Mouse (Mus musculus) liver, embryonic 14.5 days (tissue): ENCODE measurements around the gene Plxnb2. TPM values are rescaled to one million over a fixed set of nuclear protein-coding genes. Genes with fewer than 3 reads are reported as not detected.

Experiments used
- ATAC-seq: fragments of 200-750 bp; cut with Nextera tagmentation; 2 replicates; pipeline ENCODE4 v1.8.0; 2017; ENCODE audit warnings: moderate number of reproducible peaks, mild to moderate bottlenecking, moderate library complexity; ENCODE audit not compliant: insufficient read depth
- DNase-seq, 3 experiments: peaks; one replicate each; pipeline ENCODE4 v3.0.0-alpha.2; 2012 to 2013; ENCODE audit warnings: low read depth in 3 of 3, low spot score in 3 of 3
- H3K27ac ChIP-seq: fragments of 300-500 bp; sonication (generic); 2 replicates; pipeline ENCODE4 v1.5.1; 2014; ENCODE audit warnings: moderate library complexity, mild to moderate bottlenecking, control low read depth, inconsistent platforms
- H3K27me3 ChIP-seq: fragments of 300-500 bp; sonication (generic); 2 replicates; pipeline ENCODE4 v1.6.1; 2014; ENCODE audit warnings: mild to moderate bottlenecking, low read length, moderate library complexity; ENCODE audit not compliant: control insufficient read depth, insufficient read depth
- H3K36me3 ChIP-seq: fragments of 300-500 bp; sonication (generic); replicated peaks from 2 replicates; pipeline ENCODE4 v1.6.1; 2014; ENCODE audit warnings: low read depth; ENCODE audit not compliant: control insufficient read depth, insufficient read depth
- H3K4me1 ChIP-seq, 2 experiments: fragments of 200-500 bp in 1 of 2; fragments of 300-500 bp in 1 of 2; sonication (generic) in 1 of 2; replicated peaks; 2 replicates each; pipeline ENCODE4 v1.6.1; 2012 to 2014; ENCODE audit warnings: antibody characterized with exemption in 1 of 2, inconsistent platforms in 1 of 2, low read length in 1 of 2; ENCODE audit not compliant: control insufficient read depth in 2 of 2, insufficient read depth in 2 of 2
- H3K4me2 ChIP-seq: fragments of 300-500 bp; sonication (generic); 2 replicates; pipeline ENCODE4 v1.6.1; 2014; ENCODE audit warnings: low read depth, mild to moderate bottlenecking, control low read depth, moderate library complexity
- H3K4me3 ChIP-seq, 2 experiments: fragments of 200-500 bp in 1 of 2; fragments of 300-500 bp in 1 of 2; sonication (generic) in 1 of 2; 2 replicates each; pipeline ENCODE4 v1.5.1; 2012 to 2014; ENCODE audit warnings: low read depth in 2 of 2, low read length in 2 of 2, mild to moderate bottlenecking in 2 of 2, control low read depth in 1 of 2, inconsistent platforms in 1 of 2, moderate library complexity in 1 of 2; ENCODE audit not compliant: insufficient read depth in 1 of 2
- H3K9ac ChIP-seq: fragments of 300-500 bp; sonication (generic); replicated peaks from 2 replicates; pipeline ENCODE4 v1.6.1; 2014; ENCODE audit warnings: mild to moderate bottlenecking, control low read depth, moderate library complexity
- H3K9me3 ChIP-seq: fragments of 300-500 bp; sonication (generic); 2 replicates; pipeline ENCODE4 v1.6.1; 2016; ENCODE audit warnings: low read length, mixed read lengths; ENCODE audit not compliant: control insufficient read depth
- CTCF ChIP-seq: IDR thresholded peaks from 2 replicates; pipeline ENCODE4 v1.5.1; 2016; ENCODE audit warnings: antibody characterized with exemption, low read depth, control low read depth
- EP300 ChIP-seq: IDR thresholded peaks from 2 replicates; pipeline ENCODE4 v1.6.1; 2016; ENCODE audit warnings: antibody characterized with exemption, low read depth
- WGBS: fragments of 180-500 bp; shearing (Covaris S2); extraction: QIAGEN DNeasy Blood & Tissue Kit; methylation state at CpG from one replicate; pipeline ENCODE4 v1.1.7; 2014; ENCODE audit not compliant: insufficient replicate concordance; 5-methylcytosine and 5-hydroxymethylcytosine counted together
- polyA plus RNA-seq, 2 experiments: library from polyadenylated mRNA; depleted of rRNA in 1 of 2; stranded (reverse) in 1 of 2; unstranded in 1 of 2; fragments of >200 nt; fragmentation: Nextera tagmentation in 1 of 2; extraction: Ambion mirVana in 1 of 2; gene quantifications; 2 replicates each; pipeline versions ENCODE4 v1.2.1 to v1.2.3; 2012 to 2014

Gene Plxnb2
- 21.6 and 23.7 TPM in 2 replicates for polyA plus RNA-seq (2012; rRNA removed)
- polyA plus RNA-seq (2014; fragmentation: Nextera tagmentation; extraction: Ambion mirVana): 16.4 and 18.3 TPM in 2 replicates

DNA sequence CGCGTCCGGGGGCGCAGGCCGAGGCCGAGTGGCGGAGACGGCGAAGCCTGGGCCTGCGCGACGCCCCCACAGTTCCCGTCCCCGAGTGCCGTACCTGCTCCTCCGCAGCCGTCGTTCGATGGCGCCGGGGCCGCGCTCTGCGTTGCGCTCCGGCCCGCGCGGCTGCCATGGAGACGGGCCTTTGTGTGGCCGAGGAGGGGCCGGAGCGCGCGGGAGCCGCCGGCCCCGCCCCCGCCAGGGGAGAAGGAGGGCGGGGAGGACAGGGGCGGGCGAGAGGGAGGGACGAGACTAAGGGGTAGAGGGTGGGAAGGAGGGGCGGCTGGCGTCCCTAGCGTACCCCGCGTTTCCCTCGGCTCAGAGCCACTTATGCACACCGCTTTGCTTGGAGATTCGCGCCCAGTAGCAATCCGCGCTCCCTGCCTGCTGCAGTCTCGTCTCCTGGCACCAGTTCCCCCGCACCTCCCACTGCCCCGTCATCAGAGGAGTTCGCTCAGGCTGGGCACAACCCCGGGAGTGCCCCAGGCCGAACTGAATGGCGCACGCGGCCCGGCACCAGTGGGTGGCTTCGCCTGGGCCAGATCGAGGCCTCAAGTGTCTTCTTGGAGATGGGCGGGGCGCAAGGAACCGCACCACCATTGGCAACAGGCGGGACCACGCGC lies at the start of gene Plxnb2:
TSS of gene Plxnb2 (minus strand) at position 218 of the 659 bp plus-strand sequence.
- Histone ChIP-seq H3K4me1 (peaks cover 7 to 32% of the 10 kb centered on the region in 2 experiments), H3K27ac (no peak within 1 kb of the TSS), H3K27me3 (peaks cover 21% of the 10 kb centered on the region), H3K36me3 (no peaks in the 10 kb centered on the region), H3K9me3 (no peaks in the 10 kb centered on the region), H3K4me3 (peak within 1 kb of the TSS; percentile 51 to 55), H3K9ac (no peak within 1 kb of the TSS; the same call in 1 of the 2 replicates), H3K4me2 (peak within 1 kb of the TSS; percentile 44)
- under 1% methylated on average over 68 of the region's 72 CpGs for WGBS
- ATAC-seq (peak; percentile 59; the same call in 1 of the 2 replicates), DNase-seq (no peak)
- TF ChIP-seq CTCF: no peak
- TF ChIP-seq EP300: no peak

DNA sequence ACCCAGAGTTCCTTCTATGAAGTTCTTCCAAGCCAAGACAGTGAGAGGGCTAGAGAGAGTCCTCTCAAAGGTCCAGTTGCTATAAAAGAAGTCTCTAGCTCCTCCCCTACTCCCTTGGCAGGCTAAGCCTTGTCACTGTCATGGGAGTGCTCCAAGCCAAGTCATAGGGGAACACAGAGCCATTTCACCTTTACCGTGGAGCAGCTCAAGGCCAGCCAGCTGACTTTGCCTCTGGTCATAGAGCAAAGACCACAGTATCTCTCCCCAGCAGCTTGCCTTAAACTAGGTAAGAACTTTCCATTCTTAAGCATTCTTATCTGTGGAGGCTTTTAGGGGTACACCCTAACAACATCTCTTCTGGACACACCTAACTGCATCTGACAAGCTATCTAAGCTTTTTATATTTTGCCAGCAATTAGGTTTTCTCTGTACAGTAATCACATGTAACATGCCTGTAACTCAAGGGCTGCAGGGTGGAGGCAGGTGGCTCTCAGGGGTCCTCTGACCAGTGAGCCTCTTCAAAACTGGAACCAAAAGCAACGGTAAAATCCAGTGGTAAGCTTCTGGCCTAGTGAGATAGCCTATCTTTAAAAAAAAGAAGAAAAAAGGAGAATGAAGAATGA lies 35.1 kb upstream of the Plxnb2 start:
- DNase-seq (peak; percentile 56 to 75 (median 67)), ATAC-seq (peak; percentile 77)
- Histone ChIP-seq H3K9me3 (peaks cover 2% of the 10 kb centered on the region), H3K4me2 (peak overlapping the region; percentile 86), H3K27ac (peak overlapping the region; percentile 93), H3K36me3 (peaks cover 7% of the 10 kb centered on the region; the same call in 1 of the 2 replicates), H3K4me1 (peaks cover 32 to 38% of the 10 kb centered on the region in 2 experiments), H3K4me3 (peak overlapping the region in 1 of 2 experiments; percentile 32; a peak in 2 of 4 replicates), H3K27me3 (no peaks in the 10 kb centered on the region), H3K9ac (peak overlapping the region; percentile 63)
- peak; percentile 85 for TF ChIP-seq EP300
- no peak for TF ChIP-seq CTCF
- 16% methylated on average over 2 of the region's 2 CpGs for WGBS

DNA sequence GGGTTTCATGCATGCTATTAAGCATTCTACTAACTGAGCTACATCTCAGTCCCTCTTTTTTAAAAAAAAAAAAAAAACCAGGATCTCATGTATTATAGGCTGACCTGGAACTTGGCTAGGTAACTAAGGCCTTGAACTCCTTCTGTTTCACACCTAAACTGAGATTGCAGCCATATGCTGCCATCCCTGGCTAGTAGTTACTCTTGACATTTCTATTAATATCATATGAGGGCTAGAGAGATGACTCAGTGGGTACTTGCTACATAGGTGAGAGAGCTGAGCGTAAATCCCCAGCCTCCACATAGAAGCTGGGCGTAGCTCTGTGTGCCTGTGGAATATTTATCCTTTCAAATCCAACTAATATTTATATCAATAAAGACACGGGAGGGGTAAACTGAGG lies 34.4 kb upstream of the Plxnb2 start:
- Histone ChIP-seq H3K4me1 (peaks cover 32 to 44% of the 10 kb centered on the region in 2 experiments), H3K4me2 (peak overlapping the region; percentile 86)
- WGBS: 72% methylated on average over 3 of the region's 3 CpGs

DNA sequence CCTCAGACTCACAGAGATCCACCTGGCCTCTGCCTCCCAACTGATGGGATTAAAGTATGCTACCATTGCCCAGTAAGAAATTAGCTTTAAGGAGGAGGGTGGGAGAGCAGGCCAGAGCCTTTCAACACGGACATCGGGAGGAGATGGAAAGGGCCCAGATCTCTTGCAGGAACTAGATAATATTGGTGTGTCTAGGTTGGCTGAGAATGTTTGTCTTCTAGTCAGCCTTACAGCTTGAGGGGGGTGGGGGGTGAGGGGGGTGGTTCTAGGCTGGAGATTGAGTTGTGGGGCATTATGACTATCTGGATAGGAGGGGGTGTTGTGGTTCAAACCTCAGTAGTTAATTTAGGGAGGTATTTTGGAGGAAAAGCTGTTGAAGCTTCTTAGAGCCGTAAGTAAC lies 32.9 kb upstream of the Plxnb2 start:
- DNase-seq (no peak), ATAC-seq (no peak)
- Histone ChIP-seq H3K27me3 (no peaks in the 10 kb centered on the region), H3K27ac (peak overlapping the region; percentile 93), H3K9me3 (peaks cover 2% of the 10 kb centered on the region), H3K9ac (peak overlapping the region; percentile 54), H3K36me3 (peaks cover 7% of the 10 kb centered on the region; the same call in 1 of the 2 replicates), H3K4me1 (peaks cover 32 to 46% of the 10 kb centered on the region in 2 experiments), H3K4me2 (peak overlapping the region; percentile 86), H3K4me3 (peak overlapping the region; percentile 44 to 88)
- TF ChIP-seq CTCF (no peak), EP300 (no peak)
- WGBS: 25% methylated on average over 3 of the region's 3 CpGs

More for the DNA sequence above, 34.4 kb upstream of the Plxnb2 start:
- Histone ChIP-seq H3K27ac (peak overlapping the region; percentile 93), H3K4me3 (no peak overlapping the region), H3K27me3 (no peaks in the 10 kb centered on the region), H3K36me3 (peaks cover 7% of the 10 kb centered on the region; the same call in 1 of the 2 replicates), H3K9ac (no peak overlapping the region), H3K9me3 (peaks cover 2% of the 10 kb centered on the region)
- DNase-seq (no peak), ATAC-seq (no peak)
- TF ChIP-seq CTCF (no peak), EP300 (no peak)

DNA sequence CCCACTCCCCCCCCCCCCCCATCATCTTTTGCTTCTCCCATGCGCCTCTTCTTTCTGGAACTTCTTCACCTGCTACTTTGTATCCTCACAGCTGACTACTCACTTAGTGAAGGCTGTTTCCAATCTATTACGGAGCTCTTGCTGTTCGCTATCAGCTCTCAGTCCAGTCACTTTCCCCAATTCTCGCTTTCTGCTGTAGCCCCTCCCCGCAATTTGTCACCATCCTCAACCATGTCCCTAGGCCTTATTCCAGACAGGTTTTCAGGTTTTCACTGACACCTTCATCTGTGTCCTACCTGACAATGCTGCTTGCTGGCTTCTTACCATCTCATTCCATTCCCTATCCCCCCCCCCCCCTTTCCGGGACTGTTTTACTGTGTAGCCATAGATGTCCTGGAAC lies 31.9 kb upstream of the Plxnb2 start:
- no peaks in the 10 kb centered on the region for H3K27me3 ChIP-seq
- peak overlapping the region; percentile 100 for H3K9ac ChIP-seq
- H3K36me3 ChIP-seq: peaks cover 7% of the 10 kb centered on the region; the same call in 1 of the 2 replicates
- peaks cover 2% of the 10 kb centered on the region for H3K9me3 ChIP-seq
- H3K4me3 ChIP-seq: peak overlapping the region; percentile 85 to 88
- 54% methylated on average over 6 of the region's 6 CpGs for WGBS
- peak overlapping the region; percentile 86 for H3K4me2 ChIP-seq
- peak overlapping the region; percentile 94 for H3K27ac ChIP-seq
- DNase-seq (no peak), ATAC-seq (no peak)
- peaks cover 32 to 46% of the 10 kb centered on the region in 2 experiments for H3K4me1 ChIP-seq
- TF ChIP-seq CTCF (no peak), EP300 (no peak)
